Mouse (Mus musculus) neural tube, embryonic 10.5 days (tissue): ENCODE data around the gene Cgnl1.

Source experiments
- DNase-seq: peaks from one replicate; pipeline ENCODE4 v3.0.0-alpha.2; 2017; ENCODE audit warnings: low spot score; ENCODE audit errors: extremely low spot score

Gene Cgnl1

DNA sequence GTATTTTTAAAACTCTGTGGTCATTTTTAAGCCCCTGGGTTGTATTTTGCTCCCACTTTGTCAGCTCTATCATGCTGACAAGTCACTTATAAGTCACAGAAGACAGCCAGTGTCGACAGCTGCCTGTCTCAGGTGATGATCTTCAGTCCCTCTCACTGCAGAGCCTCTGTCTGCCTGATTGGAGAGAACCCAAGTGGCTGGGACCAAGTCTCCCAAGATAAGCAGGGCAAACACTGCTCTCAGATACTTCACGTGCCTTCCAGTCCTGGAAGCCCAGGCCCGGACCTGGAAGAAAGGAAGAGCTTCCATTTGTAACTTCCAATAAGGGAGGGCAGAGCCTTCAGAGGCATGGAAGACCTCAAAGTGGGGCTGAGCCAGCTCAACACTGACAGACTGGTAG is 49.0 kb downstream of the Cgnl1 start:
- DNase-seq: no peak

DNA sequence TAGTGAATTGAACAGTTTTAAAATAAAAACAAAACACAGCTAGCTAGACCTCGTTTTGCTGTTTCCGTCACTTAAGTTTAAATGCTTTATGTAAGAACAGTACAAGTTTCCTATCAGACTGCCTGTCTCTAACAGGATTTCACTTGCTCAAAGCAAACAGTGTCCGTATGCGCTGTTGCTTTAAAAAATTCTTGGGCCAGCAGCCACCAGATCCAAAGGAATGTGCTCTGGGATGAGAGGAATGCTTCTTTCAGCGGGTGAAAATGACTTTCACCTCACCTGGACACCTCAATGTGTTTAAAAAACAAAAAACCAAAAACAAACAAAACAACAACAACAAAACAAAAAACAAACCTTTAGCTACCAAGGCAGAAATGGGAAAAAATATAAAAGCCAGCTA is 54.4 kb downstream of the Cgnl1 start:
- DNase-seq: no peak

DNA sequence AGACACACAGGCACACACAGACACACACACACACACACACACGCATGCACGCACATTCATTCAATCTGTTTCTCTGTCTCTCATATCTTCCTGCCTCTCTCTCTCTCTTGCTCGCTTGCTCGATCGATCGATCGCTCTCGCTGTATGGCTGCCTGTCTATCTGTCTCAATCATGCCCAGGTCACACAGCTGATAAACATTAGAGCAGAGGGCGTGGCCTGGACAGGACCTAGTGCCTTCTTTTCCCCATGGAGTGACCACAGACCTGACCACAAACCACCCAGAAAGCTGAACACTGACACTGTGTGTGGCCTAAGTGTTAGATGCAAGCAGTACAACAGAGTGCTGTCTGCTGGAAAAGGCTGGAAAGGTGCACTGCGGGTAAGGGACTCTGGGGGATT is 60.6 kb downstream of the Cgnl1 start:
- DNase-seq: no peak

DNA sequence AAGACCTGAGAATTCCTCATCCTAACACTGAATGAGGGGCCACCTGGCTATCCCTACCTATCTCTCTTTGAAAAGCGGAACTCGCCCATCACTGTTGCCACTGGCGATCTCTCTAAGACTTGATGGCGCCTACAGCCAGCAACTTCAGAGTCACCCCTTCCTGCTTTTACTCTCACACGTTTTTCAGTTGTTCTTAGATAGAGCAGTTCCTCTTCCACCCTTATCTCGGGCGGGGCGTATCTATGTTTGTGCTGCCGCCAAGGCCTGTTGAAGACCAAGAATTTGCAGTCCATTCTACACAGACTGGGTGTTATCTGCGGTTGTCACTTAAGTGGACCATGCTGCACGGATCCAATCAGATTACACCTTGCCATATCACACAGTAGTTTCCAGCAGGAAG is 62.2 kb downstream of the Cgnl1 start:
- no peak for DNase-seq

GRCm38 (mm10) chr9:71707989-71708388 is 63.4 kb downstream of the Cgnl1 start:
- no peak for DNase-seq

DNA sequence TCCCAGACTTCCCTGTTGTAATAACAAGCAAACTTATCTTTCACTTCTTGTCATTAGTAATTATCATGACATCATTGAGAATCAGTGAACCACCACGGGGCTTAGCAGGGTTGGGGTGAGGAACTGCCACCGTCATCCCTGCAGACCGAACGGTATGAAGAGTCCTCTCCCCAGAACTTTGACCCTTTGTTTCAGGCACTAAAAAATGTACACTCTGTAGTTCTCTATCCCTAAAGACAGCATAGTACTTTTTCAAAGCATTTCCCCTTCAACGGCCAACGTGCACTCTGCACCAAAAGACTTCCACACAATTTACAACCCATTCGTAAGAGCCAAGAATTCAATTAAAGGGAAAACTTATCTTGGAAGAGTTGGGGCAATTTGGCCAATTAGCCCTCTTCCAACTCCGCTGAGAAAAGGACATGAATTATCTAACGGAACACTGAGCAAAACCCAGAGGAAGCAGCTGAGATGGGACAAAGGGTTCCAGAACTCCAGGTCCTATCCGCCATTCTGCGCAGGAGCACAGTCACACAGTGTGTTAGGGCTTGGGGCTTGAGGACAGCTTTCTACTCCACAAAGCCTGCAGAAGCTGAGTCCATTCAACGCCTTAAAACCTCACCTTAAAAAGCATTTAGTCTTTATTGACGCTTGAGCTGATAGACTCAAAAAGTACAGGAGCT is 66.9 kb downstream of the Cgnl1 start:
- no peak for DNase-seq

GRCm38 (mm10) chr9:71699087-71699486 is 72.3 kb downstream of the Cgnl1 start:
- DNase-seq: no peak

DNA sequence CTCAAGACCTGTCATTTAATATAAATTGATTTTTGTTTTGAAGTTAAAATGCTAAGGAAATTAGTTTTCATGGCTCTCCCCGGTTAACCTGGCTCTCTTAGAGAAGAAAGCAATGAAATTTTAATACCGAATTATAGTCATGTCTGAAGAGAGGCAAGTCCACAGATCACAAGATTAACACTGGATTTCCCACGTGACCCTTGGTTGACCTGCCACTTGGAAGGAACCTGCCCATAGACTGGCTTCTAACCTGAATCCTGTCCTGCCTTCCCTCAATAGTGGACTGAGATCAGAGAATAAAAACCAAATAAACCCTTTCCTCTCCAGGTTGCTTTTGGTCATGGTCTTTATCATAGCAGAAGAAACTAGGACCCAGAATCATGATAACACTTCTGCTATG is 73.3 kb downstream of the Cgnl1 start:
- DNase-seq: no peak

DNA sequence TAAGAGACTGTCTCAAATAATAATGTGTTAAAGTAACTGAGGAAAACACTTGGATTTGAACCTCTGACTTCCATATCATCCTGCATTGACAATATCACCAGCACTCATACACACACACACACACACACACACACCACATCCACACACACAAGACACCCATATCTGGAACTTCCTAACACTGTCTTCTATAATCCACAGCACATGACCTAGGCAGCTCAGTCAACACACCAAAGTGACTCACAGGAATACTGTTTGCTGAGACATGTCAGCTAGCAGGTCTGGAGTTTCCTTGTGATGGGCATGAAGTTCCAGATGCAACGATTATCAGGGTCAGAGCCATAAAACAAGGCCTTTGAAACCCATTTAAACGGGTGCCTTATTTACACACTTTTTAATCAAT is 74.2 kb downstream of the Cgnl1 start:
- DNase-seq: no peak

GRCm38 (mm10) chr9:71696762-71697161 is 74.6 kb downstream of the Cgnl1 start:
- DNase-seq: no peak

DNA sequence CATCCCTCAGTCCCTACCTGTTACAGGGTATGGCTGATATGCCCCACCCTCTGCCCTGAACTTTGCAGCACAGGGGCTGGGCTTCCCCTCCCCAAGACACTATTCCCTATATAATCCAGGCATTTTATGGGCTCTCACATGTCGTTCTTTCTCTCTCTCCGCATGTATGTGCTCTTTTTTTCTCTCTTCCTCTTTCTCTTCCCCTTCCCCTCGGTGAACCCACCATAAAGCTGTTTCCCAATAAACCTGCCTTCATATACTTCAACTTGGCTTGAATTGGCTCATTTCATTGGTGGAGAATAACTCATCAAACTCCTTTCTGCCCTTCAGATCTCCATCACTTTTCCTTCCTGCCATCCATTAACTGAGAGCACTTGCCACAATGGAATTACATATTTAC is 76.3 kb downstream of the Cgnl1 start:
- no peak for DNase-seq

DNA sequence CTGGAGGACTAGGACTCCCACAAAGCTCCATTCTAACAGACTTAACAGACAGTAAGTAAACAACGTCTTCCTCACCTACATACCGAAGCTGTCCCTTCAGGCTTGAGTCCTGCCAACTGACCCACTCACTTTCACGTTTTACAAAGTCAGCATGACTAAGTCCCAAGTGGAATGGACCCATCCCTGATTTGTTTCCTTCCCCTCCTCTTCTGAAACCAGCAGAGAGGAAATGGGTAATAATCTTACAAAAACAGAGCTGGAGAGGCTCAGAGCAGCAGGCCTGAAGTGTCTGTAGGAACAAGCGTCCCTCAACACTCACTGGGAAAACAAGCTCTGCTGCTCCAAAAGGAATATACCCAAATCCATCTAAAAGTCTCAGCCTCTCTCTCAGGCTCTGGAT is 77.2 kb downstream of the Cgnl1 start:
- no peak for DNase-seq

GRCm38 (mm10) chr9:71693771-71694170 is 77.6 kb downstream of the Cgnl1 start:
- no peak for DNase-seq

- DNase-seq: no peak
Observed at GRCm38 (mm10) chr9:71692165-71692564, 79.2 kb downstream of the Cgnl1 start.

- DNase-seq: no peak
Observed at GRCm38 (mm10) chr9:71689369-71690073, 81.9 kb downstream of the Cgnl1 start.

GRCm38 (mm10) chr9:71686463-71686862 is 84.9 kb downstream of the Cgnl1 start:
- DNase-seq: no peak

- DNase-seq: no peak
Observed at GRCm38 (mm10) chr9:71684772-71685171, 86.6 kb downstream of the Cgnl1 start.

DNA sequence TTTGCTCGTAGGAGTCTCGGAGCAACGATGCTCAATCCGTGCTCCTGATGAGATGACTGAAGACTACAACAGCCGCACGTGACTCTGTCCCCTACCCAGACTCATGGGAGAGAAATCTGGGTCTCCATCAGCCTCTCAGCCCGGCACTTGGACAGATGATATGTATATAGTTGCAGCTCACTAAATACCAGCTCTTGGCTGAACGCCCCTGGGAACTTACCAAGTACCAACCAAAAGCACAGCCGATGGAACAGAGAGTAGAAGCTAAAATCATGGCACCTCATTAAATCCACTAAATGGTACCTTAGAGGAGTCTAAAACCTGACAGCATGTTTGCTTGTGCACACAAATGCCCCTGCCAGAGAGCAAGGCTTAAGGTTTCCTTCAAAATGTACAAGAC is 91.0 kb downstream of the Cgnl1 start:
- DNase-seq: no peak

GRCm38 (mm10) chr9:71679103-71679815 is 92.1 kb downstream of the Cgnl1 start:
- DNase-seq: no peak

DNA sequence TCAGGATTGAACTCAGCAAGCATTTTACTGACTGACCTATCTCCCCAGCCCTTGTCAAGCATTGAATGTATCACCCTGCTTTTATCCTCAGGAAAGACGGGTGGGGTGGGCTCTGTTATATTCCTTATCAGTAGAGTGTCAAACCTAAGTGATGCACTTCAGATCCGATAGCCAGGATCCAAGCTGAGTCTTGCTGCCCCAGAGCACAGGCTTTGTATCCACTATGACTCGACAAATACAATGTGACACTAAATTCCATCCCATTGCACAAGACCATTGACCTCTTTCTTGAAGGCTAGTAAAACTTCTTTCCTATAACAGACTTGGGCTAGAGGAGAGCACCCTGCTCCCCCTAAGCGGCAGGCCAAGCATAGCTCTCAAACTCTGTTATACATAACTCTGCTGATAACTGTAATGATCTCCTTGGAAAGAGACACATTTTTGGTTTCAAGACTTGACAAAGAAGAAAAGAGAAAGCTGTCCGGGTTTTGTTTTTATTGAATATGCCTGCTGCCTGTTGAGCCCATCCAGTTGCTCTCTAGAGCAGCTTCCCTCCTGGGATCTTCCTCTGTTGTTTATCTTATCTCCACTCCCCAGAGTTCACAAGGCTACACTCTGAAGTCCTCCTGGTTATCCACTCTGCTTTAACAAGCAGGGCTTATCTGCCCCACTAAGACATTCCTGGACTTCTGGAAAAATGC is 94.3 kb downstream of the Cgnl1 start:
- DNase-seq: no peak

- DNase-seq: no peak
Observed at GRCm38 (mm10) chr9:71675799-71676414, 95.5 kb downstream of the Cgnl1 start.

- no peak for DNase-seq
Observed at GRCm38 (mm10) chr9:71675216-71675615, 96.2 kb downstream of the Cgnl1 start.
